Mouse (Mus musculus) ES-Bruce4 (cell line): ENCODE results near the gene Rufy4. TPM values are rescaled to one million over a fixed set of nuclear protein-coding genes. Genes with fewer than 3 reads are reported as not detected.

Source experiments
- H3K27ac ChIP-seq: 2 replicates; pipeline ENCODE4 v1.5.1; 2012; ENCODE audit warnings: low read length, inconsistent platforms; ENCODE audit not compliant: insufficient read depth
- H3K27me3 ChIP-seq: 2 replicates; pipeline ENCODE4 v1.6.1; 2012; ENCODE audit warnings: mild to moderate bottlenecking, low read length, inconsistent platforms; ENCODE audit not compliant: control insufficient read depth, poor library complexity, insufficient read depth, severe bottlenecking
- H3K36me3 ChIP-seq: 2 replicates; pipeline ENCODE4 v1.6.1; 2012; ENCODE audit warnings: inconsistent platforms, mild to moderate bottlenecking, low read length, moderate library complexity; ENCODE audit not compliant: control insufficient read depth, poor library complexity, insufficient read depth, severe bottlenecking
- H3K4me1 ChIP-seq: one replicate; pipeline ENCODE4 v1.8.1; 2011; ENCODE audit warnings: low read length; ENCODE audit not compliant: control insufficient read depth, insufficient read depth
- H3K4me3 ChIP-seq: 2 replicates; pipeline ENCODE4 v1.5.1; 2011; ENCODE audit warnings: low read depth, mild to moderate bottlenecking, low read length
- H3K9ac ChIP-seq: 2 replicates; pipeline ENCODE4 v1.6.1; 2012; ENCODE audit warnings: low read depth, mild to moderate bottlenecking, inconsistent platforms; ENCODE audit not compliant: poor library complexity, severe bottlenecking
- H3K9me3 ChIP-seq: replicated peaks from 2 replicates; pipeline ENCODE4 v1.6.1; 2012; ENCODE audit warnings: mild to moderate bottlenecking, low read length, inconsistent platforms; ENCODE audit not compliant: control insufficient read depth, poor library complexity, insufficient read depth, severe bottlenecking
- CTCF ChIP-seq: IDR thresholded peaks from one replicate; pipeline ENCODE4 v1.8.1; 2011; ENCODE audit warnings: low read depth, low read length
- EP300 ChIP-seq: IDR thresholded peaks from 2 replicates; pipeline ENCODE4 v1.6.1; 2011; ENCODE audit warnings: low read depth, low read length; ENCODE audit not compliant: insufficient read depth
- POLR2A ChIP-seq: IDR thresholded peaks from one replicate; pipeline ENCODE4 v1.8.1; 2011; ENCODE audit warnings: low read length; ENCODE audit not compliant: insufficient read depth
- polyA plus RNA-seq: library from polyadenylated mRNA; stranded (reverse); fragments of >200 nt; gene quantifications from 2 replicates; pipeline ENCODE4 v1.2.4, GENCODE M21; 2011; ENCODE audit warnings: low read depth; ENCODE audit not compliant: missing spikeins, insufficient read depth, insufficient read length

Gene Rufy4
- polyA plus RNA-seq: not detected in 2 replicates

DNA sequence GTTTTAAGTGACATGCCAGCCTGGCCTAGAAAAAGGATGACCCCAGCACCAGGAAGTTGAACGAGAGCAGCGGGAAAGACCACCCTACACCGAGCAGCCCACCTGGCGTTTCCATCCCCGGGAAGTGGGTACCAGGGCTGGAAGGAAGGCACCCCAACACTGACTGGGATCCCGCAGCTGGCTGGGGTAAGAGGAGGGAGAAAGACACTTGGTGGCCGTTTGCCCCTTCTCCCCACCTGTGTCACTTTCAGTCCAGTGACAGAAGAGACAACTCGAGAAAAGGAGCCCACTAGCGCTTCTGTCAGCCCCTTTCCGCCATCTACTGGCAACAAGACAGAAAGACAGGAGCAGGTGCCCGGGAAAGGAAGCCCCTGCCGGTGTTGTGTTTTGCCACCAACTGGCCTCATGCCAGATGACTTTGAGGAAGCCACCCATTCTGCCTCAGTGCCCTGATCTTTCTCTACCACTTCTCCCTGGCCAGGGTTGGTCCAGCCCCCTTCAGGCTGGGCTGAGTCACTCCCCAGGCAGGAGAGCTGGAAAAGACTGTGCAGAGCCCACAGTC lies at the start of gene Rufy4:
TSS of gene Rufy4 (plus strand) at position 551 of the 562 bp plus-strand sequence.
- H3K27me3 ChIP-seq: peaks cover 6% of the 10 kb centered on the region
- no peaks in the 10 kb centered on the region for H3K9me3 ChIP-seq
- H3K36me3 ChIP-seq: no peaks in the 10 kb centered on the region
- H3K27ac ChIP-seq: no peak within 1 kb of the TSS
- peak within 1 kb of the TSS; percentile 71 for H3K9ac ChIP-seq
- TF ChIP-seq CTCF (peak; percentile 71), EP300 (no peak)
- no peaks in the 10 kb centered on the region for H3K4me1 ChIP-seq
- H3K4me3 ChIP-seq: peak within 1 kb of the TSS; percentile 65

DNA sequence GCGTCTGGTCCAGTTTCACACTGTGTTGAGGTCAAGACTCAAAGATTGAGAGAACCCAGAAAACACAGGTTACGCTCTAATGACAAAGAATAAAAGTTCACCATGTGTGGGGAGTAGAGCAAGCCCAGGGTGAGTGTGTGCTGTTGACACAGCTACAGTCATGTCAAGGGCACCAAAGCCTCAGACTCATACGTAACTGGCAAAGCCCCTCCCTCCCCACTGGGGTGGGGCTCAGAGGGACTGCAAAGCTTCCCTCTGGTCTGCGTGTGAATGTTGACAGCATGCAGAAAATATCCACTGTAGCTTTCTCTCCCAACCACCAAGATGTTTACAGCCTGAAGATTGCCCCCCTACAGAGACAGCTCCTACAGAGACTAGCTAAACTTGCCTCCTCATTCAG lies 49.1 kb upstream of the Rufy4 start:
- no peaks in the 10 kb centered on the region for H3K36me3 ChIP-seq
- H3K9ac ChIP-seq: no peak overlapping the region
- no peaks in the 10 kb centered on the region for H3K9me3 ChIP-seq
- no peak for TF ChIP-seq POLR2A
- no peak for TF ChIP-seq CTCF
- no peak for TF ChIP-seq EP300
- H3K27me3 ChIP-seq: no peaks in the 10 kb centered on the region
- no peak overlapping the region for H3K4me3 ChIP-seq
- H3K4me1 ChIP-seq: no peaks in the 10 kb centered on the region
- no peak overlapping the region for H3K27ac ChIP-seq

DNA sequence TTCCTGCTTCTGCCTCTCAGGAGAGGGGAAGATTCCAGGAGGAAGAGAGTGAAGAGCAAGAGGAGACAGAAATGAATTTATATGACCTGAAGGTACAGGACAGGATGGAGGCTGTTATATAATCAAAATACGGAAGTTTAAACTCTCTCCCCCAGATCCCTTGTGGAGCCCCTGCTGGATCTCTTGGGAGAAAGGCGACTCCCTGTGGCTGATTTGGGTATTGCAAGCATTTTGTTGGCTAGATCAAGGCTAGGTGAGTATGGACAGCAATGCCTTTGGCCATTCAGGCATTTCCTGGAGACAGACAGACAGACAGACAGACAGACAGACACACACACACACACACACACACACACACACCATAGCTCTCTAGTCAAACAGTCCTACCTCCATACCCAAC lies 48.0 kb upstream of the Rufy4 start:
- Histone ChIP-seq H3K9me3 (no peaks in the 10 kb centered on the region), H3K36me3 (no peaks in the 10 kb centered on the region), H3K27me3 (no peaks in the 10 kb centered on the region), H3K4me1 (no peaks in the 10 kb centered on the region), H3K27ac (no peak overlapping the region), H3K4me3 (no peak overlapping the region), H3K9ac (no peak overlapping the region)
- no peak for TF ChIP-seq POLR2A
- no peak for TF ChIP-seq EP300
- TF ChIP-seq CTCF: peak; percentile 63

DNA sequence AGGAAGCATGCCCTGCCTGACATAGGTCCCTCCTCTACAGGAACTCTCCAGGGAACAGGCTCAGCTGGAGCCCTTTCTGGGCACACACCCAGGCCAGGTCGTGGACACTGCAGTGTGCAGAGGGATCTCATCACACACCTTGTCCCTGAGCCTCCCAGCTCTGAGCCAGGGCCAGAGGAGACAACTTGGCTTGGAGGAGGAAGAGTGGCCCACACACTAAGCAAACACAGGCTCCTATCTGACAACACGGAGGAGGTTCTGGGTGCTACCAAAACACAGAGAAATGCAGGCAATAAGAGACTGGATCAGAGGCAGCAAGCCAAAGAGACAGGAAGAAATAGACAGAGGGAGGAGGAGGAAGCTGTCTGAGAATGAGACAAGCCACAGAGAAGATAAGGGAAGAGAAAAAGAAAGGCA lies 43.8 kb upstream of the Rufy4 start:
- no peaks in the 10 kb centered on the region for H3K36me3 ChIP-seq
- H3K27ac ChIP-seq: no peak overlapping the region
- no peaks in the 10 kb centered on the region for H3K9me3 ChIP-seq
- no peaks in the 10 kb centered on the region for H3K27me3 ChIP-seq
- no peaks in the 10 kb centered on the region for H3K4me1 ChIP-seq
- no peak overlapping the region for H3K4me3 ChIP-seq
- TF ChIP-seq EP300: no peak
- TF ChIP-seq POLR2A: no peak
- TF ChIP-seq CTCF: no peak
- H3K9ac ChIP-seq: no peak overlapping the region

DNA sequence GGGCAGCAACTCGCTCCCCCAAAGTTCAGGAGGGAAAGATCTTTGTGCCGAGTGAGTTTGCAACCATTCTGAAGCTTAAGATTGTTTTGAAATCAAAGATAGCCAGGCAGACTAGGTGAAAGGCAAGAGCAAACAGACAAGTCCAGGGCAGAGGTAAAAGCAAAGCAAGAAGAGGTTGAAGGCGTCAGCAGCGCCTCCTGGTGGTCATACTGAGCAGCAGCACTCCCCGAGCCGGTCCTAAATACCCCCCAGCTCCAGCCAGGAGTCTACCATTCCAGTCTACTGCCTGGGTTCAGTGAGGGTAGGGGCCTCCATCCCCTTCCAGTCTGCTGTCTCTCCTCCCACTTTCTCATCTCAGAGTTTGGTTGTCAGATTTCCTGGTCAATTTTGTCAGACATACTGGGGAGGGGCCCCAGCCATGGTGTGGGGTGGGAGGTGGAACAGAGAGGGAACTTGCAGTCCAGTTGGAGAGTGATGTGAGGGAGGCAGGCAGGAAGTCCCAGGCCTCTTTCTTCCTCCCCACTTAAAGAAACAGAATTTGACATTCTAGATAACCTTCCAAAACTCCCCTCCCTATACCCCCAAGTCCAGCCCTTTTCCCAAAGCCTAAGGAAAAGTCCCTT lies 42.4 kb upstream of the Rufy4 start:
- Histone ChIP-seq H3K9me3 (no peaks in the 10 kb centered on the region), H3K9ac (no peak overlapping the region), H3K4me3 (no peak overlapping the region), H3K36me3 (no peaks in the 10 kb centered on the region), H3K27ac (no peak overlapping the region), H3K4me1 (no peaks in the 10 kb centered on the region), H3K27me3 (no peaks in the 10 kb centered on the region)
- TF ChIP-seq POLR2A (no peak), CTCF (peak; percentile 93)

DNA sequence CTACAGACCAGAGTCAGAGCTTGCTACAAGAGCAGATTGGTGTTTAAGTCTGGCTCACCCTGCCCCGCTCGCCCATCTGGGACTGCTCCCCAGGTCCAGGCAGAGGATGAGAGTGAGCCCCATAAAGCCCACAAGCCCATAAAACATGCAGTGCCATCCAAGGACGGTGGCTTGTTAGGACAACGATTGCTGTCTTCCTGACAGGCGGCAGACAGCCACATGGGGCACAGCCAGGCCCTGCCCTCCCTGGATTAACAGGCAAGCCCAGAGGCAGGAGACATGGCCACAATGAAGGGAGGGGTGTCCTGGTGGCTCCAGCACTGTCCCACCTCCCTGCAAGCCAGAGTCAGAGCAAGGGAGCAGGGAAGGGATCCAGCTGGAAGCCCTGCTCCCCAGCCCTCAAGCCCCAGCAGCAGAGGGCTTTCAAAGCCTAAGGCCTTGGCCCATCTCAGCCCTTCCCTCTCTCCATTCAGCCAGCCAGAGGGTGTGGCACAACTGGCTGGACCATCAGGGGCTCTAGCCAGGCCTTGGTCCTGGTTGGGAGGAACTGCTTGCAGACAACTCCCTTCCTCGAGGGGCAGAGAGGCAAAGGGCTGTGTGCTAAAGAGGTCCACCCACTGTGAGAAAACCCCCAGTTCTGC lies 41.2 kb upstream of the Rufy4 start:
- no peak overlapping the region for H3K9ac ChIP-seq
- H3K36me3 ChIP-seq: no peaks in the 10 kb centered on the region
- H3K4me3 ChIP-seq: no peak overlapping the region
- no peak overlapping the region for H3K27ac ChIP-seq
- no peaks in the 10 kb centered on the region for H3K9me3 ChIP-seq
- TF ChIP-seq POLR2A (no peak), EP300 (no peak), CTCF (no peak)
- no peaks in the 10 kb centered on the region for H3K4me1 ChIP-seq
- no peaks in the 10 kb centered on the region for H3K27me3 ChIP-seq
